Mouse (Mus musculus): ENCODE results near the gene Dhodh.

DNA sequence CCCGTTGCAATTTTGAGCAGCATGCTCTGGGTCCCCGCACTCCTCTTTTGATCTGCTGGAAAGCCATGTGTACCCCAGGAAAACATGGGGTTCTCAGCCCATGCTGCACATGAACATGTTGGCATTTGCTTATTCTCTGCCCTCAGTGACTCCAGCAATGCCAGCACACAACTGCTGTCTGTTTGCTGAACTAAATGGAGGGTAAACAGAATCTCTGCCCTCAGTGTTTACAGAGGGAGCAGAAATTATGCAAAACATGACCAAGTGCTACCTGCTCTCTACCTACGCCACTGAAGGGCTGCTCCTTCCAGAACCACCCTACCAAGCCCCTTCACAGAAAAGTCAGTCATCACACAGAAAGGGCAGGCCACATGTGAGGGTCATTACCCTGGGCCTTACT, 23.6 kb downstream of the Dhodh start:
- TF ChIP-seq POLR2A (IDR thresholded peaks at IDR 0.05; ENCODE audit: insufficient read depth, low read depth, low read length) (no peak), CTCF (IDR thresholded peaks at IDR 0.05) (no peak), EP300 (IDR thresholded peaks at IDR 0.05; ENCODE audit: insufficient read depth, low read depth, low read length) (no peak)
